Mouse (Mus musculus): ENCODE measurements around the gene Adh6a.

GRCm38 (mm10) chr3:138300130-138300529 is 13.0 kb upstream of the Adh6a start:
- TF ChIP-seq RAD21 (IDR thresholded peaks at IDR 0.05; ENCODE audit: low read depth, low read length), result no peak
- TF ChIP-seq CTCF (IDR thresholded peaks at IDR 0.05 in 2 of 3, conservative IDR thresholded peaks at IDR 0.05 in 1 of 3; ENCODE audit: control insufficient read depth in 1 of 3, insufficient read depth in 1 of 3, low read depth in 2 of 3, low read length in 3 of 3, poor library complexity in 1 of 3, severe bottlenecking in 1 of 3), result no peak
- TF ChIP-seq MXI1 (IDR thresholded peaks at IDR 0.05; ENCODE audit: low read depth, low read length), result no peak
- no peak for TF ChIP-seq BHLHE40 (IDR thresholded peaks at IDR 0.05; ENCODE audit: borderline replicate concordance, low read depth, low read length)
- TF ChIP-seq GATA1 (IDR thresholded peaks at IDR 0.05; ENCODE audit: low read depth, low read length), result no peak
- no peak for TF ChIP-seq JUND (IDR thresholded peaks at IDR 0.05; ENCODE audit: low read depth, low read length)
- no peak for TF ChIP-seq UBTF (IDR thresholded peaks at IDR 0.05; ENCODE audit: borderline replicate concordance, insufficient read depth, low read depth, low read length)
- TF ChIP-seq ZNF384 (IDR thresholded peaks at IDR 0.05; ENCODE audit: low read depth, low read length), result no peak
- TF ChIP-seq USF1 (IDR thresholded peaks at IDR 0.05; ENCODE audit: low read depth, low read length), result no peak
- no peak for TF ChIP-seq POLR2A (IDR thresholded peaks at IDR 0.05; ENCODE audit: control insufficient read depth in 1 of 2, insufficient read depth in 1 of 2, low read depth in 1 of 2, low read length in 2 of 2, poor library complexity in 1 of 2)
- TF ChIP-seq ELF1 (IDR thresholded peaks at IDR 0.05; ENCODE audit: low read depth, low read length), result no peak
- TF ChIP-seq EP300 (IDR thresholded peaks at IDR 0.05; ENCODE audit: low read depth in 1 of 2, low read length in 2 of 2), result no peak
- TF ChIP-seq USF2 (IDR thresholded peaks at IDR 0.05; ENCODE audit: borderline replicate concordance in 1 of 2, insufficient read depth in 1 of 2, low read depth in 1 of 2, low read length in 2 of 2), result no peak
- no peak for TF ChIP-seq TCF12 (IDR thresholded peaks at IDR 0.05; ENCODE audit: low read depth, low read length)
